Mouse (Mus musculus): ENCODE measurements around the gene Tuft1. TPM values are rescaled to one million over a fixed set of nuclear protein-coding genes. Genes with fewer than 3 reads are reported as not detected.
"Not testable (repeated sequence)": the region's sequence is repeated elsewhere in the genome, so short reads cannot be mapped to it uniquely, and the experiment has no call there.

Gene Tuft1
- total RNA-seq, 1 experiment, result 6.7 TPM

DNA sequence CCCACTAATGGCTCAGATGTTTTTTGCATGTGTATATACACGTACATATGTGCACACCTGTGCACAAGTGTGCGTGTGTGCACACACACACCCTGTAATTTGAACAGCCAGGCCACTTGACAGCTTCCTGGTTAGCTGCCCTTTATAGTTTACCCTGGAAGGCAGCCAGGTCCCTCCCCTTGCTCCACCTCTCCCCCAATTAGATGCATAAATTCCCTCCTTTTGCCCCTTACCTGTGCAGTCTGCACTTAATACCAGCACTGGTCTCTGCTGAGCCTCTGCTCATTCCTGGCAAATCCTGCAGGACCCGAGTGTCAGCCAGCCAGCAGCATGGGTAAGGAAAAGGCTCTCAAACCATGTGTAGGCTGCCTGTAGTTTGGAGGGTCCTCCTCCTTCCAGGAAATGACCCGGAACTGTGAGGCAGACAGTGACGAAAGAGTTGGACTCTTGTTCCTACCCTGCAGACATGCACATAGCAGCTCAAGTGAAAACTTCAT is 34.7 kb upstream of the Tuft1 start, which contains the start of gene Selenbp2:
Gene Selenbp2 (plus strand): TSS at position 228 of the 497 bp plus-strand sequence.
- in situ Hi-C loops (cut with MboI; ENCODE audit: low sequenced_read_pairs in 2 of 2, unreplicated experiment in 2 of 2), result no loop called here
- no peak for DNase-seq (ENCODE audit: low read depth, low spot score)
- Histone ChIP-seq H3K4me1 (ENCODE audit: control insufficient read depth in 2 of 2, insufficient read depth in 2 of 2, low read length in 2 of 2, poor library complexity in 1 of 2) (no peaks in the 10 kb centered on the region), H3K4me3 (ENCODE audit: insufficient read depth in 1 of 2, low read depth in 1 of 2, low read length in 2 of 2, poor library complexity in 1 of 2, severe bottlenecking in 1 of 2) (no peak within 1 kb of the TSS), H3K9ac (ENCODE audit: insufficient read depth, low read depth, low read length, poor library complexity, severe bottlenecking) (no peak within 1 kb of the TSS), H3K9me3 (ENCODE audit: control insufficient read depth, insufficient read depth, low read depth, low read length) (no peaks in the 10 kb centered on the region), H3K27ac (ENCODE audit: insufficient read depth, low read depth, low read length, poor library complexity, severe bottlenecking) (no peak within 1 kb of the TSS), H3K36me3 (ENCODE audit: control insufficient read depth, insufficient read depth, low read length, poor library complexity, severe bottlenecking) (no peaks in the 10 kb centered on the region)
- no peak for TF ChIP-seq ZNF384 (IDR thresholded peaks at IDR 0.05; ENCODE audit: low read depth, low read length)
- no peak for TF ChIP-seq MAFK (IDR thresholded peaks at IDR 0.05; ENCODE audit: insufficient read depth, low read depth, low read length)
- no peak for TF ChIP-seq HCFC1 (IDR thresholded peaks at IDR 0.05; ENCODE audit: borderline replicate concordance, insufficient read depth, low read length)
- no peak for TF ChIP-seq ZC3H11A (IDR thresholded peaks at IDR 0.05; ENCODE audit: borderline replicate concordance, low read depth, low read length)
- no peak for TF ChIP-seq CHD2 (IDR thresholded peaks at IDR 0.05; ENCODE audit: low read depth, low read length)

DNA sequence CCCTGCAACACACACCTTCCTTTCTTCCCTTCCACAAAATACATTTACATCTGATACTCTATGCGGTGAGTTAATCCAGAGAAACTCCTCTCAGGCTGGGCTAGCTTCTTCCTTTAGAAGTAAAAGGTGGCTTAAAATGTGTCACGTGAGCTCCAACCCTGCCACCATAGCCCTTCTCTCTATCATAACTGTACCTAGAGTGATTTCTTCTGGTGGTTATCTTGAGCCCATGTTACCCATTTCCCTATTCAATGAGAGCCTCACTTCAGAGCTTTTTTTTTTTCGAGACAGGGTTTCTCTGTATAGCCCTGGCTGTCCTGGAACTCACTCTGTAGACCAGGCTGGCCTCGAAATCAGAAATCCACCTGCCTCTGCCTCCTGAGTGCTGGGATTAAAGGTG is 33.0 kb upstream of the Tuft1 start:
- in situ Hi-C loops (cut with MboI; ENCODE audit: low sequenced_read_pairs in 2 of 2, unreplicated experiment in 2 of 2), result not testable (repeated sequence)

DNA sequence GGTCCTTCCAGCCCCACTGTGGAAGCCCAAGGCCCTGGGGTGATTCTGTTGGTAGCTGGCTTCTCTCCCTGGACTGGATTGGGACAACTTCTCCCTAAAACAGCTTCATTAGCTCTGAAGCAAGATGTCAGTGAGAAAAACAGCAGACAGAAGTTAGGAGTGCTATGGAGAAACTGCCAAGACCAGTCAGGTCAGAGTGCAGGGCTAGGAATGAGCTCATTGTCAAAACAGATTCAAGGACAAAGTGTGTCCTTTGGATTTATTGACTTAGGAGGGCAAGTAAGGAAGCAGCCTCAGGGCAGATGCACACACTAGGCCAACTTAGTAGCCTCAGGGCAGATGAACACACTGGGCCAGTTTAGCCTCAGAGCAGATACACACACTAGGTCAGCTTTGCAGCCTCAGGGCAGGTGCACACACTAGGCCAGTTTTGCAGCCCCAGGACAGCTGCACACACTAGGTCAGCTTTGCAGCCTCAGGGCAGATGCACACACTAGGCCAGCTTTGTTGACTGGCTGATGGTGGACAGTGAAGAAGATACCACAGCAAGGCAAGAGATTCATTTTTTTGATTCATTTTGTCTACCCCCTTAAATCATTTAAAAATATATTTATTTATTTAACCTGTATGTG is 32.1 kb upstream of the Tuft1 start:
- DNase-seq (ENCODE audit: low read depth, low spot score), result no peak
- Histone ChIP-seq H3K9me3 (ENCODE audit: control insufficient read depth, insufficient read depth, low read depth, low read length) (no peaks in the 10 kb centered on the region), H3K9ac (ENCODE audit: insufficient read depth, low read depth, low read length, poor library complexity, severe bottlenecking) (no peak overlapping the region), H3K36me3 (ENCODE audit: control insufficient read depth, insufficient read depth, low read length, poor library complexity, severe bottlenecking) (no peaks in the 10 kb centered on the region), H3K4me3 (ENCODE audit: insufficient read depth in 1 of 2, low read depth in 1 of 2, low read length in 2 of 2, poor library complexity in 1 of 2, severe bottlenecking in 1 of 2) (no peak overlapping the region), H3K4me1 (ENCODE audit: control insufficient read depth in 2 of 2, insufficient read depth in 2 of 2, low read length in 2 of 2, poor library complexity in 1 of 2) (no peaks in the 10 kb centered on the region), H3K27ac (ENCODE audit: insufficient read depth, low read depth, low read length, poor library complexity, severe bottlenecking) (no peak overlapping the region)
- TF ChIP-seq ZNF384 (IDR thresholded peaks at IDR 0.05; ENCODE audit: low read depth, low read length) (no peak), CHD2 (IDR thresholded peaks at IDR 0.05; ENCODE audit: low read depth, low read length) (no peak), HCFC1 (IDR thresholded peaks at IDR 0.05; ENCODE audit: borderline replicate concordance, insufficient read depth, low read length) (no peak)
- in situ Hi-C loops (cut with MboI; ENCODE audit: low sequenced_read_pairs in 2 of 2, unreplicated experiment in 2 of 2), result no loop called here

More for the DNA sequence above, 33.0 kb upstream of the Tuft1 start:
- not testable (repeated sequence) for H3K9me3 ChIP-seq (ENCODE audit: control insufficient read depth, insufficient read depth, low read depth, low read length); H3K9ac ChIP-seq (ENCODE audit: insufficient read depth, low read depth, low read length, poor library complexity, severe bottlenecking); H3K4me1 ChIP-seq (ENCODE audit: control insufficient read depth in 2 of 2, insufficient read depth in 2 of 2, low read length in 2 of 2, poor library complexity in 1 of 2); H3K4me3 ChIP-seq (ENCODE audit: insufficient read depth in 1 of 2, low read depth in 1 of 2, low read length in 2 of 2, poor library complexity in 1 of 2, severe bottlenecking in 1 of 2); DNase-seq (ENCODE audit: low read depth, low spot score); H3K27ac ChIP-seq (ENCODE audit: insufficient read depth, low read depth, low read length, poor library complexity, severe bottlenecking); H3K36me3 ChIP-seq (ENCODE audit: control insufficient read depth, insufficient read depth, low read length, poor library complexity, severe bottlenecking)

DNA sequence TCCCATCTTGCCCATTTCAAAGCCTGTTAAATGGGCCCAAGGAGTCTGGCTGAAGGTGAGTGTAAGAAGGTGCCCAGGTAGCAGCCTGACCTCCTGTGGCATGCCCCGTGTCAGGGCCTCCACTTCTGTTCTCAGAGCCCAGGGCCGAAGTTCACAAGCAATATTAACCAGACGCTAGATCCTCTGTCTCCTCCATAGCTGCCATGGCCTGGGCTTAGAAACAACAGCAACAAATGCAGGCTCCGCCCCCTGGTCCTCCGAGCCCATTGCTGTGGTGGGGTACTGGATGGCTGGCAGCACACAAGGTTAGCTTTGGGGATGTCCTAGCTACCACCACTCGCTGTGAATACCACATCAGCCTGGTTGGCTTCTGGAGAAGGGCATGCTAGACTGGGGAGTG is 31.5 kb upstream of the Tuft1 start:
- not testable (repeated sequence) for H3K4me3 ChIP-seq (ENCODE audit: insufficient read depth in 1 of 2, low read depth in 1 of 2, low read length in 2 of 2, poor library complexity in 1 of 2, severe bottlenecking in 1 of 2)

DNA sequence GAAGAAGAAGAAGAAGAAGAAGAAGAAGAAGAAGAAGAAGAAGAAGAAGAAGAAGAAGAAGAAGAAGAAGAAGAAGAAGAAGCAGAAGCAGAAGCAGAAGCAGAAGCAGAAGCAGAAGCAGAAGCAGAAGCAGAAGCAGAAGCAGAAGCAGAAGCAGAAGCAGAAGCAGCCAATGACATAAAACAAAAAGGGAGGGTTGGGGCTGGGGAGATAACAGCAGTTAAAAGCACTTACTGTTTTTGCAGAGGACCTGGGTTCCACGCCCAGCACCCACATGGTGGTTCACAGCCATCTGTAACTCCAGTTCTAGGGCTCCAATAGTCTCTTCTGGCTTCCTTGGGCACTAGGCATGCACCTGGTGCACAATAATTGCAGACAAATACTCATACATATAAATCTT is 30.5 kb upstream of the Tuft1 start:
- in situ Hi-C loops (cut with MboI; ENCODE audit: low sequenced_read_pairs in 2 of 2, unreplicated experiment in 2 of 2); H3K4me1 ChIP-seq (ENCODE audit: control insufficient read depth in 2 of 2, insufficient read depth in 2 of 2, low read length in 2 of 2, poor library complexity in 1 of 2); H3K9me3 ChIP-seq (ENCODE audit: control insufficient read depth, insufficient read depth, low read depth, low read length); H3K27ac ChIP-seq (ENCODE audit: insufficient read depth, low read depth, low read length, poor library complexity, severe bottlenecking); H3K4me3 ChIP-seq (ENCODE audit: insufficient read depth in 1 of 2, low read depth in 1 of 2, low read length in 2 of 2, poor library complexity in 1 of 2, severe bottlenecking in 1 of 2); H3K36me3 ChIP-seq (ENCODE audit: control insufficient read depth, insufficient read depth, low read length, poor library complexity, severe bottlenecking); DNase-seq (ENCODE audit: low read depth, low spot score); H3K9ac ChIP-seq (ENCODE audit: insufficient read depth, low read depth, low read length, poor library complexity, severe bottlenecking): not testable (repeated sequence)

More for the DNA sequence above, 31.5 kb upstream of the Tuft1 start:
- H3K9ac ChIP-seq (ENCODE audit: insufficient read depth, low read depth, low read length, poor library complexity, severe bottlenecking); in situ Hi-C loops (cut with MboI; ENCODE audit: low sequenced_read_pairs in 2 of 2, unreplicated experiment in 2 of 2); H3K36me3 ChIP-seq (ENCODE audit: control insufficient read depth, insufficient read depth, low read length, poor library complexity, severe bottlenecking); H3K9me3 ChIP-seq (ENCODE audit: control insufficient read depth, insufficient read depth, low read depth, low read length); H3K27ac ChIP-seq (ENCODE audit: insufficient read depth, low read depth, low read length, poor library complexity, severe bottlenecking); DNase-seq (ENCODE audit: low read depth, low spot score); H3K4me1 ChIP-seq (ENCODE audit: control insufficient read depth in 2 of 2, insufficient read depth in 2 of 2, low read length in 2 of 2, poor library complexity in 1 of 2): not testable (repeated sequence)

DNA sequence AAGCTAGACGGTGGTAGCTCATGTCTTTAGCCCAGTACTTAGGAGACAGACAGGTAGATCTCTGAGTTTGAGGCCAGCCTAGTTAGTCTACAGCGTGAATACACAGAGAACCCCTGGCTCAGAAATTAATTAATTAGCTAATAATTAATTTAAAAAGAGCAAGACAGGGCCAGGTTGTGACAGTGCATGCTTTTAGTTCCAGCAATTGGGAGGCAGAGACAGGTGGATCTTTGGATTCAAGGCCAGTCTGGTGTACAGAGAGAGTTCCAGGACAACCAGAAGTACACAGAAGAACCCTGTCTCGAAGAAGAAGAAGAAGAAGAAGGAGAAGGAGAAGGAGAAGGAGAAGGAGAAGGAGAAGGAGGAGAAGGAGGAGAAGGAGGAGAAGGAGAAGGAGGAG is 30.0 kb upstream of the Tuft1 start:
- H3K9ac ChIP-seq (ENCODE audit: insufficient read depth, low read depth, low read length, poor library complexity, severe bottlenecking); H3K36me3 ChIP-seq (ENCODE audit: control insufficient read depth, insufficient read depth, low read length, poor library complexity, severe bottlenecking): not testable (repeated sequence)

DNA sequence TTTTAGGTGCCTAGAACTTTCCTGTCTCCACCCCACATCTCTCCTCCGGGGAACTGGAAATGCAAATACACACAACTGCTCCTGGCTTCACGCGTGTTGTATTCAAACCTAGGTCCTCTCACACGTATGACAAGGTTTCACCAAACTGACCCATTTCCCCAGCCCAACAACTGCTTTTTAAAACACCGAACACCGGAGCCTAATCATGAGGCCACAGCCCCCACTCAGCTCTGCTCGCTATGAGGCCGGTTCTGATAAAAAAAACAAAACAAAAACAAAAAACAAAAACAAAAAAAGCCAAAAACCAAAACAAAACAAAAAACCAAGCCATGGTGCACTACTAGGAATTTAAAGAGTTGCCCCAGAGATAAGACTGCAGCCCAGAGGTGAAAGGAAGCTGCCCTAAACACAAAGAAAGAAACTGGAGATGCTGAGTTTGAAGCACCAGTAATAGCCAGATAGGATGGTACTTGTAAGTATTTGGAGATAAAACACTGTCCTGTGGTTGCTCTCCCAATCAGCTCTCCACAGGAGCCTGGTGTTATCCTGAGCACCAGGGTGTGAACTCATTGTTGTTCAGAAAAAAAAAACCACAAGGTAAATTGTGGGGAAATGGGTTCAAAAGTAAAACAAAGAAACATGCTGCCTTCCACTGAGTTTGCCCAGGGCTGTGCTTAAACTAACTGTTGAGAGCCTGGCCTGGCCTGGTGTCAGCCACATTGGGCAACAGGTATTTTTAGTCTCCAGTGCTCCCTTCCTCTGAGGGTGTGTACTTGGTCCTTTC is 27.5 kb upstream of the Tuft1 start:
- DNase-seq (ENCODE audit: low read depth, low spot score); H3K27ac ChIP-seq (ENCODE audit: insufficient read depth, low read depth, low read length, poor library complexity, severe bottlenecking); H3K4me1 ChIP-seq (ENCODE audit: control insufficient read depth in 2 of 2, insufficient read depth in 2 of 2, low read length in 2 of 2, poor library complexity in 1 of 2); in situ Hi-C loops (cut with MboI; ENCODE audit: low sequenced_read_pairs in 2 of 2, unreplicated experiment in 2 of 2); H3K9ac ChIP-seq (ENCODE audit: insufficient read depth, low read depth, low read length, poor library complexity, severe bottlenecking); H3K4me3 ChIP-seq (ENCODE audit: insufficient read depth in 1 of 2, low read depth in 1 of 2, low read length in 2 of 2, poor library complexity in 1 of 2, severe bottlenecking in 1 of 2); H3K9me3 ChIP-seq (ENCODE audit: control insufficient read depth, insufficient read depth, low read depth, low read length); H3K36me3 ChIP-seq (ENCODE audit: control insufficient read depth, insufficient read depth, low read length, poor library complexity, severe bottlenecking): not testable (repeated sequence)

More for the DNA sequence above, 30.0 kb upstream of the Tuft1 start:
- H3K9me3 ChIP-seq (ENCODE audit: control insufficient read depth, insufficient read depth, low read depth, low read length); in situ Hi-C loops (cut with MboI; ENCODE audit: low sequenced_read_pairs in 2 of 2, unreplicated experiment in 2 of 2); DNase-seq (ENCODE audit: low read depth, low spot score); H3K4me1 ChIP-seq (ENCODE audit: control insufficient read depth in 2 of 2, insufficient read depth in 2 of 2, low read length in 2 of 2, poor library complexity in 1 of 2); H3K27ac ChIP-seq (ENCODE audit: insufficient read depth, low read depth, low read length, poor library complexity, severe bottlenecking); H3K4me3 ChIP-seq (ENCODE audit: insufficient read depth in 1 of 2, low read depth in 1 of 2, low read length in 2 of 2, poor library complexity in 1 of 2, severe bottlenecking in 1 of 2): not testable (repeated sequence)
